Mouse (Mus musculus) cortical plate, adult 2 months (tissue): ENCODE data around the gene Anapc15-ps.

Experiments used
- CTCF ChIP-seq: fragments of 200-500 bp; IDR thresholded peaks from 2 replicates; pipeline ENCODE4 v1.5.1; 2011; ENCODE audit warnings: mild to moderate bottlenecking, control low read depth, low read length; ENCODE audit not compliant: insufficient read depth; ENCODE audit errors: extremely low read depth
- POLR2A ChIP-seq: fragments of 200-500 bp; IDR thresholded peaks from 2 replicates; pipeline ENCODE4 v1.6.1; 2011; ENCODE audit warnings: mild to moderate bottlenecking, low read length, control low read depth; ENCODE audit not compliant: insufficient read depth; ENCODE audit errors: extremely low read depth

DNA sequence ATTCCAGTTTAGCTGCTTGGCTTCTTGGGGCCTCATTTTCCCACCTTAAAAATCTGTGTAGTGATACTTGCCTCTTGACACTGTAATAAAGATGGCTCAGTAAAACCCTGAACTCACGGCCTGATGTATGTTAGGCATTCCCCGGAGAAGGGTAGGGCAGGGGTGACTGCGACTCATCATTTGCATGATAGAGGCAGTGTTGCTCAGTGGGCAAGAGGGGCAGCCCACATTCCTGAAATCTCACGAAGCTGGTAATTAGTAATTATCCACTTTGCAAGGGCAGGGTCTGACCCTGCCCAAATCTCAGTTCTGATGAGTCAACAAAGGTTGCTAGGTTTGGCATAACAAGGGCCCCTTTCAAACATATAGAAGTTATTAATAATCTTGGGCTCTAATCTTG, 27.2 kb upstream of the Anapc15-ps start:
- no peak for TF ChIP-seq CTCF
- TF ChIP-seq POLR2A, result no peak
